Mouse (Mus musculus): Measurements from ENCODE around the gene Rbks.

DNA sequence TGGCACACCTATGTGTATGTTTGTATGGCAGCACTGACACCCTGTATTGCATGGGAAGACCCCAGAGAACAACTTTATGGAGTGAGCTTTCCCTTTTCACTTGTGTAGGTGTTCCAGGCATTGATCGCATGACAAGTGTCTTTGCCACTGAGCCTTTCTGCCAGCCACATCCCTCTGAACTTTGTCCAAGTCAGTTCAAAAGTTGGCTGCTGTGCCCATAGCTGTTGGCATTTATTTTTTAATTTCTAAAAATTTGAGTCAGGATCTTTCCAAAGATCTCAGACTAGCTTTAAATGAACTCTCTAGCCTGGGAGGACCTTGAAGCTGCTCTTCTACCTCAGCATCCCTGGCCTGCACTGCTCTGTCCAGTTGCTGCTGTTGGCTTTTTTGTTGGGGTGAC, 44.5 kb upstream of the Rbks start:
- TF ChIP-seq POLR2A (IDR thresholded peaks at IDR 0.05; ENCODE audit: insufficient read length, low read depth), result no peak
- no peak for TF ChIP-seq POLR2AphosphoS2 (IDR thresholded peaks at IDR 0.05; ENCODE audit: insufficient read length, low read depth)
- TF ChIP-seq MYOG (IDR thresholded peaks at IDR 0.05; ENCODE audit: control insufficient read depth in 1 of 3, insufficient read depth in 1 of 3, insufficient read length in 2 of 3, low read depth in 2 of 3), result no peak
- no peak for TF ChIP-seq REST (IDR thresholded peaks at IDR 0.05; ENCODE audit: insufficient read depth, insufficient read length)

Measured in myocyte (in vitro differentiated cells).